ENCODE assay signal across 1 mouse cellular context in the genomic region with DNA sequence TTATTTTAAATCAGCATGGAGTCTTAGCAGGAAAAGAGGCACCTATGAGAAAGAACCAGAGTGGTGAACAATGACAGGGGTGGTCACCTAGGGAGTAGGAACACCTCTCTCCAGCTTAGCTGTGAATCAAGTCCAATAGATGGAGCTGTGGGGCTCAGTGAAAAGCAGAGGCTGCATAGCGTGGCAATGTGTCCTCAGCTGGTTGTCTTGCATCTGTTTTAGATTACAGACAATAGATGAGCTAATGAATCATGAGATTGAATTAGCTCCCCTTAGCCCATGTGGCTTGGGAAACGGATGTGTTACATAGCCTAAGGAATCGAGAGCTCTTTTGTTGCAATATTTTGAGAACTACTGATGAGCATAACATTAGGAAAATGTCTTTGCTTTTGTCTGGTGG.
TF ChIP-seq lines count a peak whose summit lies in the region.

No protein-coding gene starts in this region.

TF ChIP-seq in CH12.LX, 34 proteins besides CTCF, POLR2A, EP300 and RAD21:
- TF ChIP-seq CHD1 (IDR thresholded peaks at IDR 0.05; ENCODE audit: low read depth, low read length) (no peak), E2F4 (IDR thresholded peaks at IDR 0.05; ENCODE audit: insufficient replicate concordance, low read depth, low read length) (no peak), UBTF (IDR thresholded peaks at IDR 0.05; ENCODE audit: low read depth, low read length) (no peak), ZNF384 (IDR thresholded peaks at IDR 0.05; ENCODE audit: low read depth, low read length) (no peak), SMC3 (IDR thresholded peaks at IDR 0.05; ENCODE audit: low read depth, low read length) (peak; percentile 38), NRF1 (IDR thresholded peaks at IDR 0.05; ENCODE audit: low read depth, low read length) (no peak)
